Mouse (Mus musculus): ENCODE measurements around the gene Rbp7. TPM values are rescaled to one million over a fixed set of nuclear protein-coding genes. Genes with fewer than 3 reads are reported as not detected.

Gene Rbp7
- total and polyA plus RNA-seq, 3 experiments, result not detected

- TF ChIP-seq CHD2 (IDR thresholded peaks at IDR 0.05; ENCODE audit: low read length) (peak; percentile 44; the same call in 1 of the 2 replicates), BHLHE40 (IDR thresholded peaks at IDR 0.05; ENCODE audit: low read depth, low read length) (peak; percentile 89), PAX5 (IDR thresholded peaks at IDR 0.05; ENCODE audit: low read length) (no peak), MAZ (IDR thresholded peaks at IDR 0.05; ENCODE audit: low read depth, low read length) (peak; percentile 59; the same call in 1 of the 2 replicates), RAD21 (IDR thresholded peaks at IDR 0.05; ENCODE audit: low read depth, low read length) (no peak), USF1 (IDR thresholded peaks at IDR 0.05; ENCODE audit: low read depth, low read length) (no peak), E2F4 (IDR thresholded peaks at IDR 0.05; ENCODE audit: insufficient replicate concordance, low read depth, low read length) (no peak), UBTF (IDR thresholded peaks at IDR 0.05; ENCODE audit: low read depth, low read length) (no peak)
These were observed 33.0 kb upstream of the Rbp7 start (continued) for GRCm38 (mm10) chr4:149487729-149488128.

GRCm38 (mm10) chr4:149485825-149486206 is 31.0 kb upstream of the Rbp7 start:
- DNase-seq (ENCODE audit: extremely low read depth), result peak; percentile 65
- Histone ChIP-seq H3K9ac (ENCODE audit: insufficient read depth, low read depth) (peak overlapping the region; percentile 75), H3K4me1 (ENCODE audit: control insufficient read depth in 1 of 2, insufficient read depth in 2 of 2) (peaks cover 5 to 35% of the 10 kb centered on the region in 2 experiments; a peak in 3 of 4 replicates), H3K36me3 (replicated peaks in 1 of 2; ENCODE audit: control insufficient read depth in 1 of 2, insufficient read depth in 1 of 2, low read length in 1 of 2) (peaks cover 26 to 44% of the 10 kb centered on the region in 2 experiments), H3K9me3 (replicated peaks; ENCODE audit: low read length) (peaks cover 5% of the 10 kb centered on the region), H3K27ac (ENCODE audit: insufficient read depth, low read depth) (peak overlapping the region; percentile 26), H3K4me2 (ENCODE audit: insufficient read depth, low read depth, poor library complexity, severe bottlenecking) (peak overlapping the region; percentile 90; the same call in 1 of the 2 replicates), H3K4me3 (replicated peaks in 1 of 3; ENCODE audit: low read depth in 2 of 3, low read length in 2 of 3, poor library complexity in 1 of 3) (peak overlapping the region; percentile 85 to 91 (median 88)), H3K27me3 (replicated peaks) (no peaks in the 10 kb centered on the region), H3K79me2 (replicated peaks; ENCODE audit: control insufficient read depth, extremely low read depth, insufficient read depth, poor library complexity, severe bottlenecking) (peaks cover 21% of the 10 kb centered on the region)
- in situ Hi-C loops (cut with MboI; ENCODE audit: low pct_ligation_motif_present, low pct_unique_long_range_greater_than_20kb, low sequenced_read_pairs), result no loop called here
- TF ChIP-seq BHLHE40 (IDR thresholded peaks at IDR 0.05; ENCODE audit: low read depth, low read length) (peak; percentile 50; the same call in 1 of the 2 replicates), SMC3 (IDR thresholded peaks at IDR 0.05; ENCODE audit: low read depth, low read length) (peak; percentile 21; the same call in 1 of the 2 replicates), JUN (IDR thresholded peaks at IDR 0.05; ENCODE audit: insufficient read depth, low read depth, low read length) (no peak), USF1 (IDR thresholded peaks at IDR 0.05; ENCODE audit: low read depth, low read length) (no peak), RAD21 (IDR thresholded peaks at IDR 0.05; ENCODE audit: low read depth, low read length) (peak; percentile 9), CHD1 (IDR thresholded peaks at IDR 0.05; ENCODE audit: low read depth, low read length) (no peak; the same call in 1 of the 2 replicates), KAT2A (IDR thresholded peaks at IDR 0.05; ENCODE audit: insufficient replicate concordance, low read length) (no peak), ETS1 (conservative IDR thresholded peaks at IDR 0.05; ENCODE audit: low read depth, low read length) (peak; percentile 41; the same call in 1 of the 2 replicates), NELFE (IDR thresholded peaks at IDR 0.05; ENCODE audit: low read depth, low read length) (no peak), MAX (IDR thresholded peaks at IDR 0.05; ENCODE audit: low read length) (no peak), MEF2A (IDR thresholded peaks at IDR 0.05; ENCODE audit: borderline replicate concordance, low read depth, low read length) (peak; percentile 29; the same call in 1 of the 2 replicates), TBP (conservative IDR thresholded peaks at IDR 0.05; ENCODE audit: low read depth, low read length) (no peak), MAFK (IDR thresholded peaks at IDR 0.05; ENCODE audit: insufficient replicate concordance, low read length) (no peak), POLR2A (IDR thresholded peaks at IDR 0.05; ENCODE audit: low read depth, low read length) (no peak), ZC3H11A (IDR thresholded peaks at IDR 0.05; ENCODE audit: low read depth, low read length) (no peak), NRF1 (IDR thresholded peaks at IDR 0.05; ENCODE audit: low read depth, low read length) (no peak), HCFC1 (IDR thresholded peaks at IDR 0.05; ENCODE audit: low read depth, low read length) (peak; percentile 44), MXI1 (IDR thresholded peaks at IDR 0.05; ENCODE audit: low read depth, low read length) (peak; percentile 36; the same call in 1 of the 2 replicates), ZNF384 (IDR thresholded peaks at IDR 0.05; ENCODE audit: low read depth, low read length) (peak; percentile 90), MYC (IDR thresholded peaks at IDR 0.05; ENCODE audit: low read depth, low read length) (peak; percentile 40), IRF4 (IDR thresholded peaks at IDR 0.05; ENCODE audit: low read depth, low read length) (peak; percentile 29; the same call in 1 of the 2 replicates), SIN3A (IDR thresholded peaks at IDR 0.05; ENCODE audit: low read length) (peak; percentile 70), POLR2AphosphoS2 (IDR thresholded peaks at IDR 0.05; ENCODE audit: low read depth, low read length) (no peak), CHD2 (IDR thresholded peaks at IDR 0.05; ENCODE audit: low read length) (no peak), PAX5 (IDR thresholded peaks at IDR 0.05; ENCODE audit: low read length) (no peak), TCF12 (IDR thresholded peaks at IDR 0.05; ENCODE audit: low read depth, low read length) (no peak), EP300 (IDR thresholded peaks at IDR 0.05; ENCODE audit: low read length) (peak; percentile 30; the same call in 1 of the 2 replicates), CTCF (conservative IDR thresholded peaks at IDR 0.05 in 1 of 2, IDR thresholded peaks at IDR 0.05 in 1 of 2; ENCODE audit: low read depth in 2 of 2, low read length in 2 of 2) (peak in 1 of 2 experiments; percentile 59; a peak in 2 of 4 replicates), ZKSCAN1 (IDR thresholded peaks at IDR 0.05; ENCODE audit: borderline replicate concordance, low read depth, low read length) (no peak)
- dilution Hi-C loops (cut with MboI; ENCODE audit: extremely low pct_ligation_motif_present, extremely low pct_unique_long_range_greater_than_20kb, low sequenced_read_pairs), result no loop called here

Data from CH12.LX (cell line).